Mouse (Mus musculus): ENCODE data around the gene Fgfr1op. TPM values are rescaled to one million over a fixed set of nuclear protein-coding genes. Genes with fewer than 3 reads are reported as not detected.
"Not testable (repeated sequence)": the region's sequence is repeated elsewhere in the genome, so short reads cannot be mapped to it uniquely, and the experiment has no call there.

The Fgfr1op gene
- 35.0 and 35.7 TPM in 2 replicates for polyA plus RNA-seq (2015; fragmentation: Nextera tagmentation; extraction: Ambion mirVana)

DNA sequence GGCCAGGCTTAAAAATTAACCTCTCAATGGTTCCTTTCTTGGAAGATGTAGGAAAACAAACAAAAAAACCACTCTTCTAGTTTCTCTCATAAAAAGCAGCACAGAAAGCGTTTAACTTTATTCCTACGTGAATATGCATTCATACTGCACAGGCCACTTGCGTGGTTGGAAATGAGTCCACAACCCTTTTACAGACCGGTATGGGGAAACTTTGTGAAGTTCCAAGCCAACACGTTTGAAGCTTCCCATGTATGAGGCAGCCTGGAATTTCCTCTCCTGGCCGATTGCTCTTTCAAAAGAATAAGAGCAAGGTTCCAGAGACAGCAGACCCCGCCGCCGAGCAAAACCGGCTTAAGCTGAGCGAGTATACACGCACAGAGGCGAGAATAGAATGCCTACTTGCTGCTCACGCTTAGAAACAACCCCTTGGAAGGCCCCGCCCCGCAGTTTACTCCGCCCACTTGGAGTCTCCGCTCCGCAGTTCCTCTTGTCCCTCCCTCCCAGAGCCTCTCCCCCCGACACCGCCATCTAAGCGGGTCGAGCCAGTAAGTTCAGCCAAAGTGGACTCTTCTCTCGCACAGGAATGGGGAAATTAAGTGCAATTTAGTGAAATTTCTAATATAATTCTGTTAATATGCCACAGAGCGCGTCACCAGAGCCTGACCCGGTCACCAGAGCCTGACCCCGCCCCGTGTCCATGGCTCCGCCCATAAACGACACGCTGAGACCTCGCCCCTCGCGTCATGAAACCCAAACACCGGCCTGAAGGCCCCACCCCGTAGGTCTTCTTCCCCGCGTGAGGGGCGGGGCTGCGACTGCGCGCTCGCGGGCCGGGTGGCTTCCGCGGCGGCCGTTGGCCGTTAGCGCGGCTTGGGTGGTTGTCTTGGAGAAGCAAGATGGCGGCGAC lies at the start of gene Fgfr1op:
Fgfr1op (plus strand) TSS at position 801 of the 907 bp plus-strand sequence.
- H3K9me3 ChIP-seq, H3K4me1 ChIP-seq, H3K27me3 ChIP-seq, H3K36me3 ChIP-seq, H3K27ac ChIP-seq: not testable (repeated sequence)
- Histone ChIP-seq H3K4me3 (peak within 1 kb of the TSS; percentile 54), H3K4me2 (peak within 1 kb of the TSS; percentile 55), H3K9ac (peak within 1 kb of the TSS; percentile 67)
- peak; percentile 96 for ATAC-seq (ENCODE audit: insufficient number of reproducible peaks, insufficient read depth, low FRiP score, low TSS enrichment, low read depth)
- 2% methylated on average over 18 of the region's 55 CpGs for WGBS

- WGBS = 70% methylated on average over 7 of the region's 11 CpGs
- not testable (repeated sequence) for H3K9ac ChIP-seq; H3K36me3 ChIP-seq; H3K4me3 ChIP-seq; H3K27ac ChIP-seq; H3K4me2 ChIP-seq; H3K9me3 ChIP-seq; ATAC-seq (ENCODE audit: insufficient number of reproducible peaks, insufficient read depth, low FRiP score, low TSS enrichment, low read depth); H3K27me3 ChIP-seq; H3K4me1 ChIP-seq
Measured at GRCm38 (mm10) chr17:8116378-8116777, 48.9 kb upstream of the Fgfr1op start.

DNA sequence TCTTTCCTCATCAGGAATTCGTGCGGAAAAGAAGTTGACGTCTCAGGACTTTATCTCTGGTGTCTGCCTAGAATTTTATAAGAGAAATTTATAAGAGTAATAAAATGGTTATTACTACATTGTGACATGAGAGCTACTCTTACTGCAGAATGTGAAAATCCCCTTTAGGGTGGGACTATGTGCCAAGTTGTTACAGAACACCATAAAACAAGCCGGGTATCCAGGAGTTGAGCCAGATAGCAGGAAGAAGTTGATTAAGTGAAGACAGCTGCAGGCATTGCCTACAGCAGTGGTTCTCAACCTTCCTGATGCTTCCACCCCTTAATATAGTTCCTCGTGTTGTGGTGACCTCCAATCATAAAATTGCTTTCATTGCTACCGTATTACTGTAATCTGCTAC lies 48.4 kb upstream of the Fgfr1op start:
- not testable (repeated sequence) for H3K36me3 ChIP-seq; H3K27me3 ChIP-seq; H3K4me2 ChIP-seq; H3K4me1 ChIP-seq; H3K9ac ChIP-seq; H3K4me3 ChIP-seq; H3K9me3 ChIP-seq; ATAC-seq (ENCODE audit: insufficient number of reproducible peaks, insufficient read depth, low FRiP score, low TSS enrichment, low read depth); H3K27ac ChIP-seq
- WGBS = no CpG with 5 or more reads among the region's 6 CpGs

- no CpG with 5 or more reads among the region's 3 CpGs for WGBS
Measured at GRCm38 (mm10) chr17:8122974-8123373, 42.3 kb upstream of the Fgfr1op start.

GRCm38 (mm10) chr17:8124586-8124985 lies 40.7 kb upstream of the Fgfr1op start:
- not testable (repeated sequence) for H3K4me1 ChIP-seq; ATAC-seq (ENCODE audit: insufficient number of reproducible peaks, insufficient read depth, low FRiP score, low TSS enrichment, low read depth); H3K4me3 ChIP-seq; H3K36me3 ChIP-seq; H3K27me3 ChIP-seq; H3K27ac ChIP-seq; H3K9me3 ChIP-seq; H3K9ac ChIP-seq; H3K4me2 ChIP-seq
- 92% methylated on average over 3 of the region's 6 CpGs for WGBS

More at GRCm38 (mm10) chr17:8122974-8123373, 42.3 kb upstream of the Fgfr1op start:
- ATAC-seq (ENCODE audit: insufficient number of reproducible peaks, insufficient read depth, low FRiP score, low TSS enrichment, low read depth); H3K27me3 ChIP-seq; H3K9ac ChIP-seq; H3K9me3 ChIP-seq; H3K27ac ChIP-seq; H3K4me1 ChIP-seq; H3K4me3 ChIP-seq; H3K36me3 ChIP-seq; H3K4me2 ChIP-seq: not testable (repeated sequence)

GRCm38 (mm10) chr17:8128326-8128993 lies 36.8 kb upstream of the Fgfr1op start:
- WGBS = 49% methylated on average over 2 of the region's 7 CpGs
- H3K4me3 ChIP-seq; ATAC-seq (ENCODE audit: insufficient number of reproducible peaks, insufficient read depth, low FRiP score, low TSS enrichment, low read depth); H3K9ac ChIP-seq; H3K4me1 ChIP-seq; H3K36me3 ChIP-seq; H3K27me3 ChIP-seq; H3K9me3 ChIP-seq; H3K4me2 ChIP-seq; H3K27ac ChIP-seq: not testable (repeated sequence)

DNA sequence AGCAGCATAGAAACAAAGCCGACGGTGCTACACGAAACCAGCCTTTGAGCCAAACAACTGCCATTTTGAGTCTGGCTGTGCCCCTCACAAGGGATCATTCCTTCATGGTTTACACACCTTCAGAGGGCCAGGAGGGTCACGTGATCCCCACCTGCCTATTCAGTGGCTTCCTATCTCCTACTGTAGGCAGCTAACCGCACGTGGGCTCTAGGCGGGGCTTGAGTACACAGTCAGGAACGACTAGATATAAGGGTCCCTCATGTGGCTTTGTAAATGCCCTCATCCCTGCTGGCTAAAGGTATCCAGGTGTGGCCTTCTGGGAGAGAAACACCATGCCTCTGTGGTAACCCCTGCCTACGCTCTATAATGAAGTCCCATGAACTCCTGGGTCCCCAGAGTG lies 35.7 kb upstream of the Fgfr1op start:
- H3K4me2 ChIP-seq; H3K27me3 ChIP-seq; H3K9me3 ChIP-seq; ATAC-seq (ENCODE audit: insufficient number of reproducible peaks, insufficient read depth, low FRiP score, low TSS enrichment, low read depth); H3K4me1 ChIP-seq; H3K27ac ChIP-seq; H3K36me3 ChIP-seq; H3K4me3 ChIP-seq; H3K9ac ChIP-seq: not testable (repeated sequence)
- 86% methylated on average over 9 of the region's 9 CpGs for WGBS

DNA sequence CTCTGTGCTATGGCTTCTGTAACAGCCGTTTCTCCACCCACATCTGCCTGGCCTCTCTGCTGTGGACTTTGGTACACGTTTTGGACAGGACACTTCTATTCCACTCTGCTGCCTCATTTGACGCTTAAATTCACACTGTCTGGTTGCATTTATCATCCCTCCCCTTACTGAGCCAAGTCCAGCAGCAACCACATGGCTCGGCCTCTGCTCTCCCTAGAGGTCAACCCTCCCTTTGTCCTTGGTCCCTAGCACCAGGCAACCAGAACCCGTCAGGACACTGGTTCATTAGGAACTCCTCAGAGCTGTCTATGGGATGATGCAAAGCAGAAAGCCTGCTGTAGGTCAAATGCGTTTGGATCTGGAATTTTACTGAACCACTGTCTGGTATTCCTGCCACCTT lies 34.5 kb upstream of the Fgfr1op start:
- not testable (repeated sequence) for H3K27ac ChIP-seq; H3K4me3 ChIP-seq; H3K4me2 ChIP-seq; H3K4me1 ChIP-seq; H3K36me3 ChIP-seq; H3K9ac ChIP-seq; H3K27me3 ChIP-seq; H3K9me3 ChIP-seq; ATAC-seq (ENCODE audit: insufficient number of reproducible peaks, insufficient read depth, low FRiP score, low TSS enrichment, low read depth)
- WGBS = no CpG with 5 or more reads among the region's 6 CpGs

DNA sequence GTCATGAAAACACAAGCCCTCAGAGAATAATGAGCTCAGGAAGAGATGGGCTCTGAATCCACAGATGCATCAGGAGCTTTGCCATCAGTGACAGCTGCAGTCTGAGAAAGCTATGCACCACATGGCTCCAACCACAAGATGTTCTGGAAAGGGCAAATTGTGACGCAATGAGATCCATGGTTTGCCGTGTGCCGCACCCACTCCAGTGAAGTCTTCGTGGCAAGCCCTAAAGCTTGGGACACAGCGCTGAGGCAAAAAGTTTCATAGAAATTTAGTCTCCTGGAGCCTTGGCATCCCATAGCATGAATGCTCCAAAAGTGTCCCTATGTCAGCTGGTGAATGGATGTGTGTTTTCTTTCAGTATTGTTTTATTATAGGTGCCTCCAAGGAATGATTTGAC lies 27.2 kb upstream of the Fgfr1op start:
- not testable (repeated sequence) for H3K9ac ChIP-seq; H3K9me3 ChIP-seq; H3K4me1 ChIP-seq; H3K4me3 ChIP-seq; H3K36me3 ChIP-seq; H3K27ac ChIP-seq; H3K4me2 ChIP-seq; H3K27me3 ChIP-seq; ATAC-seq (ENCODE audit: insufficient number of reproducible peaks, insufficient read depth, low FRiP score, low TSS enrichment, low read depth)
- 88% methylated on average over 5 of the region's 5 CpGs for WGBS

DNA sequence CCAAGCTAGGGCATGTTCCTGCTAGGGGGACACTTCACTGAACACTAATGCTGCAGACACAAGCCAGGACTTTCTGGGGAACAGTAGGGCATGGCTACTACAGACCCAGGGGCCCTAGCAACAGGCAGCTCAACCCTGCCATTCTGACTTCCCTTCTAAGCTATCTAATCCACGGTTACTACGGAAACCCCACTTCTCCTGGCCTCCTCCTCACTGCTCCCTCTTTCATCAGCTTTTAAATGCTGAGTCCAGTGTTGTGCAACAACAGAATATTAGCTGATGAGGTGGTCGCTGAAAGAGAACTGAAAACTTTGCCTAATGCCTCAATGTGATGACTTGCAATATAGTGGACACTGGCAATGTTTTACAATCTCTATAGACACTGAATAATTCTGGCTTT lies 25.1 kb upstream of the Fgfr1op start:
- WGBS = 85% methylated on average over 3 of the region's 3 CpGs
- H3K4me1 ChIP-seq; H3K27me3 ChIP-seq; H3K27ac ChIP-seq; H3K36me3 ChIP-seq; H3K9me3 ChIP-seq; ATAC-seq (ENCODE audit: insufficient number of reproducible peaks, insufficient read depth, low FRiP score, low TSS enrichment, low read depth); H3K4me3 ChIP-seq; H3K4me2 ChIP-seq; H3K9ac ChIP-seq: not testable (repeated sequence)

- not testable (repeated sequence) for H3K4me3 ChIP-seq; H3K36me3 ChIP-seq; ATAC-seq (ENCODE audit: insufficient number of reproducible peaks, insufficient read depth, low FRiP score, low TSS enrichment, low read depth); H3K27ac ChIP-seq; H3K27me3 ChIP-seq; H3K9me3 ChIP-seq; H3K4me2 ChIP-seq; H3K9ac ChIP-seq; H3K4me1 ChIP-seq
- 66% methylated on average over 12 of the region's 14 CpGs for WGBS
Measured at GRCm38 (mm10) chr17:8143802-8144673, 21.3 kb upstream of the Fgfr1op start.
